ENCODE assay signal across 9 mouse cellular contexts in the genomic region with DNA sequence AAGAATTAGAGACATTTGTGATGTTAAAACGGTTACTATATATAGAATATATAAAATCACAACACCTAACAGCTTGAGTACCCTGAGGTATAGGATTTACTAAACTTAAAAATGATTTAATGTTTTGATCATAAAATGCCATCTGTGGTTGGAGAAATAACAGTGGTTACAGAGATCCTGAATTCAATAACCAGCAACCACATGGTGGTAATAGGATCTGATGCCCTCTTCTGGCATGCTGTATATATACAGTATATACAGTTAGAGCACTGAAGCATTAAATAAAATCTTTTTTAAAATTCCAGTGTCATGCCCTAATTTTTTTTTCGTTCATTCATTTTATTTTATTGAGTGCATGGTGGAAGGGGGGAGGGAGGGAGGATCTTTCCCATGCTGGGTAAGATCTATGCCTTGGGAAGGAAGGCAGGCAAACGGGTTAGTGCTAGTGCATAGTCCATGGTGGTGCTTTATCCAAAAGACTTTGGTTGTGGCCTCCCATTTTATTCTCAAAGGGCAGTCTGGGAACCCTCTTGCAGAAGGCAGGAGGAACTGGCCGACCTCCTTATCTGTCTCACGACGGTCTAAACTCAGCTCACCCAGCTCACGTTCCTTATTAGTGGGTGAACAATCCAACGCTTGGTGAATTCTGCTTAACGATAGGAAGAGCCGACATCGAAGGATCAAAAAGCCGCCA. TPM values are rescaled to one million over a fixed set of nuclear protein-coding genes. Genes with fewer than 3 reads are reported as not detected.
DNase-seq lines count a peak whose midpoint lies in the region; ATAC-seq lines count a peak whose summit lies in the region.
"Had no signal": no experiment of that assay in that cellular context is flagged by ENCODE, and none has a peak within 500 bp of the region (broad histone marks: within the 10 kb centered on the region; RNA-seq: fewer than 3 reads in every experiment).

No protein-coding gene starts in this region.

- no peak overlapping the region for H3K4me2 ChIP-seq in embryonic facial prominence, embryonic 15.5 days (replicated peaks)
- H3K4me2 ChIP-seq in liver, embryonic 12.5 days, result peak overlapping the region; percentile 76

- peaks cover 17% of the 10 kb centered on the region for H3K4me1 ChIP-seq in embryonic facial prominence, embryonic 15.5 days
- H3K4me1 ChIP-seq in liver, embryonic 12.5 days, result peaks cover 32% of the 10 kb centered on the region

- H3K27ac ChIP-seq in embryonic facial prominence, embryonic 15.5 days (replicated peaks), result no peak overlapping the region; the same call in 1 of the 2 replicates
- peak overlapping the region; percentile 97 for H3K27ac ChIP-seq in liver, embryonic 12.5 days

- DNase-seq in cerebellum, adult 9-11 months, result peak; percentile 32
- no peak for DNase-seq in cerebellum, adult 11 months
- DNase-seq in lung, postnatal 36 days, result peak; percentile 21
- DNase-seq in lung, postnatal 14 days, result no peak
- no peak for DNase-seq in ovary, postnatal 10 days (ENCODE audit: low spot score)
- no peak for DNase-seq in layer of hippocampus, adult 9-10 months (ENCODE audit: low spot score)

- peaks cover 30% of the 10 kb centered on the region for H3K36me3 ChIP-seq in embryonic facial prominence, embryonic 15.5 days
- peaks cover 56% of the 10 kb centered on the region for H3K36me3 ChIP-seq in liver, embryonic 12.5 days

- ATAC-seq in embryonic facial prominence, embryonic 15.5 days (ENCODE audit: insufficient number of reproducible peaks, low FRiP score, low TSS enrichment, low read depth), result no peak
- no peak for ATAC-seq in liver, embryonic 12.5 days

- no peaks in the 10 kb centered on the region for H3K9me3 ChIP-seq in embryonic facial prominence, embryonic 15.5 days (replicated peaks)
- H3K9me3 ChIP-seq in liver, embryonic 12.5 days (replicated peaks), result no peaks in the 10 kb centered on the region
- H3K9me3 ChIP-seq: heart, embryonic 15.5 days had no signal

- WGBS in embryonic facial prominence, embryonic 15.5 days, result 82% methylated on average over 12 of the region's 12 CpGs
- WGBS in liver, embryonic 12.5 days (ENCODE audit: insufficient replicate concordance), result 55% methylated on average over 12 of the region's 12 CpGs

- H3K27me3 ChIP-seq in embryonic facial prominence, embryonic 15.5 days, result no peaks in the 10 kb centered on the region
- no peaks in the 10 kb centered on the region for H3K27me3 ChIP-seq in liver, embryonic 12.5 days (replicated peaks)
- H3K27me3 ChIP-seq: heart, embryonic 15.5 days had no signal

- no peak overlapping the region for H3K9ac ChIP-seq in embryonic facial prominence, embryonic 15.5 days
- H3K9ac ChIP-seq in liver, embryonic 12.5 days, result peak overlapping the region; percentile 12; the same call in 1 of the 2 replicates

- 0 out of 2 replicates have a peak overlapping the region, but pooled peaks have one; percentile 3 for H3K4me3 ChIP-seq in embryonic facial prominence, embryonic 15.5 days (replicated peaks)
- peak overlapping the region; percentile 84; the same call in 1 of the 2 replicates for H3K4me3 ChIP-seq in liver, embryonic 12.5 days

RNA-seq across cellular contexts. Expression of a gene that starts 1.8 kb away (rescaled TPM):
- 16.1 and 17.3 TPM in 2 replicates for polyA plus RNA-seq in embryonic facial prominence, embryonic 15.5 days (2015; fragmentation: Nextera tagmentation; extraction: Ambion mirVana)
- 13.5 and 14.2 TPM in 2 replicates for polyA plus RNA-seq in liver, embryonic 12.5 days (2016; fragmentation: Nextera tagmentation; extraction: Ambion mirVana)

RNA-seq across cellular contexts. Expression of a gene that starts 41.2 kb away (rescaled TPM):
- 39.5 and 41.0 TPM in 2 replicates for polyA plus RNA-seq in embryonic facial prominence, embryonic 15.5 days (2015; fragmentation: Nextera tagmentation; extraction: Ambion mirVana)
- 35.8 and 35.9 TPM in 2 replicates for polyA plus RNA-seq in liver, embryonic 12.5 days (2016; fragmentation: Nextera tagmentation; extraction: Ambion mirVana)

Comparison
In these comparisons a context has a peak if more than half of its experiments do, and no peak if none do; other contexts are left out.
1. DNase-seq: peak in cerebellum, adult 9-11 months (single experiment) and lung, postnatal 36 days (single experiment); none in cerebellum, adult 11 months (single experiment), lung, postnatal 14 days (single experiment), ovary, postnatal 10 days (single experiment) and layer of hippocampus, adult 9-10 months (single experiment).